17 mouse cellular contexts compared by ENCODE assay signal in genomic region chr5:52370901-52371300, GRCm38 (mm10). TPM values are rescaled to one million over a fixed set of nuclear protein-coding genes. Genes with fewer than 3 reads are reported as not detected.
"Had no signal": no experiment of that assay in that cellular context is flagged by ENCODE, and none has a peak within 500 bp of the region (broad histone marks: within the 10 kb centered on the region; RNA-seq: fewer than 3 reads in every experiment).

No protein-coding gene starts in this region.

- H3K4me2 ChIP-seq: neural tube, embryonic 12.5 days; neural tube, embryonic 13.5 days; neural tube, embryonic 15.5 days; stomach, embryonic 15.5 days had no signal

- H3K27ac ChIP-seq: neural tube, embryonic 12.5 days; neural tube, embryonic 13.5 days; neural tube, embryonic 15.5 days; stomach, embryonic 15.5 days; stomach, postnatal 0 days had no signal

- DNase-seq: retina, postnatal 1 day; right cerebral cortex, postnatal 14 days; right cerebral cortex, postnatal 25 days; right cerebral cortex, postnatal 4 days; spleen, adult 18-20 months; thymus, adult 18-20 months; thymus, adult 2 months; thymus, postnatal 14 days; thymus, postnatal 25 days; thymus, postnatal 36 days; thymus, postnatal 4 days had no signal

- H3K36me3 ChIP-seq: neural tube, embryonic 12.5 days; neural tube, embryonic 13.5 days; neural tube, embryonic 15.5 days; stomach, embryonic 15.5 days had no signal

- H3K27me3 ChIP-seq: neural tube, embryonic 12.5 days; neural tube, embryonic 13.5 days; neural tube, embryonic 15.5 days; stomach, embryonic 15.5 days had no signal

- H3K9ac ChIP-seq: neural tube, embryonic 12.5 days; neural tube, embryonic 13.5 days; neural tube, embryonic 15.5 days; stomach, embryonic 15.5 days had no signal

- H3K4me3 ChIP-seq: neural tube, embryonic 12.5 days; neural tube, embryonic 13.5 days; neural tube, embryonic 15.5 days; stomach, embryonic 15.5 days had no signal

- H3K9me3 ChIP-seq: neural tube, embryonic 12.5 days; neural tube, embryonic 13.5 days; neural tube, embryonic 15.5 days; stomach, embryonic 15.5 days had no signal

- H3K4me1 ChIP-seq: neural tube, embryonic 12.5 days; stomach, embryonic 15.5 days had no signal

RNA-seq across cellular contexts. Expression of gene Sod3, which starts 7.3 kb away (rescaled TPM):
- total RNA-seq: neutrophil, adult 5-6 weeks had no signal
